Mouse (Mus musculus) lung, postnatal 10 days (tissue): Measurements from ENCODE around the gene Smarca4.

ENCODE experiments used
- DNase-seq: peaks from one replicate; pipeline ENCODE4 v3.0.0; 2021

The Smarca4 gene

GRCm38 (mm10) chr9:21601722-21602399 lies 14.1 kb upstream of the Smarca4 start:
- peak; percentile 78 for DNase-seq

GRCm38 (mm10) chr9:21604119-21604518 lies 11.8 kb upstream of the Smarca4 start:
- no peak for DNase-seq

GRCm38 (mm10) chr9:21605865-21606264 lies 10.1 kb upstream of the Smarca4 start:
- no peak for DNase-seq

GRCm38 (mm10) chr9:21606648-21607047 lies 9.3 kb upstream of the Smarca4 start:
- no peak for DNase-seq

- peak; percentile 57 for DNase-seq
These were observed 6.1 kb upstream of the Smarca4 start for GRCm38 (mm10) chr9:21609861-21610260.

- DNase-seq: no peak
These were observed 929 bp upstream of the Smarca4 start for GRCm38 (mm10) chr9:21614864-21615616.

GRCm38 (mm10) chr9:21616232-21616781 lies 338 bp downstream of the Smarca4 start:
- DNase-seq: peak; percentile 93

GRCm38 (mm10) chr9:21617066-21617465 lies 1.1 kb downstream of the Smarca4 start:
- peak; percentile 30 for DNase-seq

- DNase-seq: no peak
These were observed 4.3 kb downstream of the Smarca4 start for GRCm38 (mm10) chr9:21620229-21620628.

- DNase-seq: no peak
These were observed 6.7 kb downstream of the Smarca4 start for GRCm38 (mm10) chr9:21622676-21623075.

GRCm38 (mm10) chr9:21625342-21626339 lies 9.7 kb downstream of the Smarca4 start:
- no peak for DNase-seq

- no peak for DNase-seq
These were observed 10.6 kb downstream of the Smarca4 start for GRCm38 (mm10) chr9:21626571-21626970.

GRCm38 (mm10) chr9:21627145-21627795 lies 11.3 kb downstream of the Smarca4 start:
- no peak for DNase-seq

GRCm38 (mm10) chr9:21630673-21631072 lies 14.7 kb downstream of the Smarca4 start:
- peak; percentile 74 for DNase-seq

GRCm38 (mm10) chr9:21633106-21633505 lies 17.1 kb downstream of the Smarca4 start:
- DNase-seq: no peak

- no peak for DNase-seq
These were observed 19.7 kb downstream of the Smarca4 start for GRCm38 (mm10) chr9:21635639-21636038.

GRCm38 (mm10) chr9:21639031-21639430 lies 23.1 kb downstream of the Smarca4 start:
- DNase-seq: no peak

- DNase-seq: no peak
These were observed 30.4 kb downstream of the Smarca4 start for GRCm38 (mm10) chr9:21646366-21646765.

- no peak for DNase-seq
These were observed 31.8 kb downstream of the Smarca4 start for GRCm38 (mm10) chr9:21647721-21648120.

- no peak for DNase-seq
These were observed 36.3 kb downstream of the Smarca4 start for GRCm38 (mm10) chr9:21652263-21652662.

- no peak for DNase-seq
These were observed 37.3 kb downstream of the Smarca4 start for GRCm38 (mm10) chr9:21653253-21653652.

- DNase-seq: no peak
These were observed 46.1 kb downstream of the Smarca4 start for GRCm38 (mm10) chr9:21662034-21662433.
